10 mouse cellular contexts compared by ENCODE assay signal in genomic region chr12:28829502-28829901, GRCm38 (mm10).
DNase-seq lines count a peak whose midpoint lies in the region; ATAC-seq and TF ChIP-seq lines count a peak whose summit lies in the region.
"Had no signal": no experiment of that assay in that cellular context is flagged by ENCODE, and none has a peak within 500 bp of the region (broad histone marks: within the 10 kb centered on the region; RNA-seq: fewer than 3 reads in every experiment).

No protein-coding gene starts in this region.

- no peak overlapping the region for H3K9ac ChIP-seq in forebrain, postnatal 0 days
- no peak overlapping the region for H3K9ac ChIP-seq in forebrain, embryonic 11.5 days (ENCODE audit: low read length)

- no peak overlapping the region for H3K4me2 ChIP-seq in forebrain, postnatal 0 days (ENCODE audit: low read depth)
- no peak overlapping the region for H3K4me2 ChIP-seq in forebrain, embryonic 11.5 days (ENCODE audit: low read depth, low read length, severe bottlenecking)

- no peaks in the 10 kb centered on the region for H3K27me3 ChIP-seq in forebrain, postnatal 0 days (ENCODE audit: insufficient read depth, low read length)
- H3K27me3 ChIP-seq in forebrain, embryonic 11.5 days (ENCODE audit: control insufficient read depth, insufficient read depth, low read length) = no peaks in the 10 kb centered on the region
- H3K27me3 ChIP-seq: megakaryocyte, embryonic 14.5 days had no signal

- TF ChIP-seq CTCF in forebrain, postnatal 0 days (IDR thresholded peaks at IDR 0.05; ENCODE audit: low read depth) = peak; percentile 60

- H3K36me3 ChIP-seq in forebrain, postnatal 0 days (ENCODE audit: insufficient read depth) = peaks cover 17% of the 10 kb centered on the region; the same call in 1 of the 2 replicates
- H3K36me3 ChIP-seq in forebrain, embryonic 11.5 days (ENCODE audit: control insufficient read depth, insufficient read depth, low read length) = no peaks in the 10 kb centered on the region

- ATAC-seq in forebrain, postnatal 0 days = no peak
- ATAC-seq in forebrain, embryonic 11.5 days (replicated peaks; ENCODE audit: low FRiP score) = no peak
- ATAC-seq in erythroblast, adult 5-6 weeks (replicated peaks; ENCODE audit: low FRiP score, poor library complexity, severe bottlenecking) = peak; percentile 73
- ATAC-seq in cerebellum, adult (ENCODE audit: insufficient number of reproducible peaks, low FRiP score, low TSS enrichment) = no peak

- H3K4me1 ChIP-seq in forebrain, postnatal 0 days (ENCODE audit: insufficient read depth) = no peaks in the 10 kb centered on the region
- no peaks in the 10 kb centered on the region for H3K4me1 ChIP-seq in forebrain, embryonic 11.5 days (replicated peaks; ENCODE audit: control insufficient read depth, insufficient read depth, low read length)

- H3K4me3 ChIP-seq in forebrain, postnatal 0 days (ENCODE audit: low read depth, low read length) = no peak overlapping the region
- no peak overlapping the region for H3K4me3 ChIP-seq in forebrain, embryonic 11.5 days (ENCODE audit: low read depth, low read length)
- H3K4me3 ChIP-seq: megakaryocyte, embryonic 14.5 days had no signal

- WGBS in forebrain, postnatal 0 days = 92% methylated on average over 3 of the region's 3 CpGs
- WGBS in forebrain, embryonic 11.5 days = 93% methylated on average over 3 of the region's 3 CpGs

- no peaks in the 10 kb centered on the region for H3K9me3 ChIP-seq in forebrain, postnatal 0 days (ENCODE audit: low read length)
- H3K9me3 ChIP-seq in forebrain, embryonic 11.5 days (ENCODE audit: control insufficient read depth, low read length) = no peaks in the 10 kb centered on the region
- H3K9me3 ChIP-seq: megakaryocyte, embryonic 14.5 days had no signal

- DNase-seq in forebrain, postnatal 0 days = no peak
- no peak for DNase-seq in forebrain, embryonic 11.5 days (ENCODE audit: low spot score)
- peak; percentile 71 for DNase-seq in CD4-positive helper T cell, adult 2 months (ENCODE audit: low read depth, low spot score)
- DNase-seq in naive thymus-derived CD4-positive, alpha-beta T cell, adult 2 months (ENCODE audit: low read depth) = peak; percentile 77
- DNase-seq in layer of hippocampus, postnatal 25 days (ENCODE audit: extremely low spot score in 1 of 2, low spot score in 1 of 2) = no peak
- DNase-seq in ovary, postnatal 36 days (ENCODE audit: low spot score) = no peak
- DNase-seq: right cerebral cortex, postnatal 25 days had no signal

- no peak overlapping the region for H3K27ac ChIP-seq in forebrain, postnatal 0 days (ENCODE audit: low read depth, low read length)
- H3K27ac ChIP-seq in forebrain, embryonic 11.5 days (ENCODE audit: low read depth, low read length) = no peak overlapping the region

Comparison
In these comparisons a context has a peak if more than half of its experiments do, and no peak if none do; other contexts are left out.
1. DNase-seq: peak in CD4-positive helper T cell, adult 2 months (single experiment) and naive thymus-derived CD4-positive, alpha-beta T cell, adult 2 months (single experiment); none in forebrain, postnatal 0 days (single experiment), forebrain, embryonic 11.5 days (single experiment), layer of hippocampus, postnatal 25 days (0 of 2) and ovary, postnatal 36 days (single experiment).